Mouse (Mus musculus) G1E (cell line): ENCODE measurements around the gene Rnf220.

ENCODE experiments used
- CTCF ChIP-seq: IDR thresholded peaks from 2 replicates; pipeline ENCODE4 v1.5.1; 2012; ENCODE audit warnings: low read depth, low read length, inconsistent platforms, mixed read lengths
- TAL1 ChIP-seq: conservative IDR thresholded peaks from 2 replicates; pipeline ENCODE4 v1.6.1; 2012; ENCODE audit warnings: low read depth, low read length, inconsistent platforms, mixed read lengths

DNA sequence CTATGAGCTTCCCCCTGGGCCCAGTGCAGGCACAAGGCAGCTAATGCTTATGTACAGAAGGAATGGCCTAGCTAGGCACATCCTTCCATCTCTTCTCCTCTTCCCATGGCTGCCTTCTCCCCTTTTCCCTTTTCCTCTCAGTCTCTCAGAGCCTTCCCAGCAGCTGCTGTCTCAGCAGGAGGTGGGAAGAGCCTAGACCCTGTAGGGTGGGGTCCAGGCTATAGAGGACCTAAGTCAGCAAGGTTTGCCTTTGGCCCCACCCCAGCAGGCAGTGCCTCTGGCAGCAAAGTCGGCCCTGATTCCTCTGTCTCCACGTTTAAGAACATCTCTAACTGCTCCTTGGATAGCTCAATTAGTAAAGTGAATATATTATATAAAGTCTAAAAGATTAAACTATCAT lies 147.5 kb downstream of the Rnf220 start:
- TF ChIP-seq CTCF, result no peak
- TF ChIP-seq TAL1, result no peak
